Mouse (Mus musculus) cerebellum, adult 11-12 months (tissue): ENCODE measurements at regions not wholly inside any gene's neighbourhood (a gene's known extent, or its start where the extent isn't known, plus 50 kb on each side); places are given as distances from the start of the nearest gene placed in this dataset.

ENCODE experiments used
- DNase-seq: peaks from one replicate; pipeline ENCODE4 v3.0.0; 2022

GRCm38 (mm10) chr6:147833501-147833900, 213.6 kb upstream of the Far2 start:
- DNase-seq: no peak

GRCm38 (mm10) chr6:147838846-147839245, 208.2 kb upstream of the Far2 start:
- DNase-seq: no peak

- DNase-seq: no peak
Observed at GRCm38 (mm10) chr6:147849988-147850387, 197.1 kb upstream of the Far2 start.

- DNase-seq: no peak
Observed at GRCm38 (mm10) chr6:147861116-147861515, 185.9 kb upstream of the Far2 start.

GRCm38 (mm10) chr6:147871033-147871432, 176.0 kb upstream of the Far2 start:
- no peak for DNase-seq

GRCm38 (mm10) chr6:147873173-147873572, 173.9 kb upstream of the Far2 start:
- no peak for DNase-seq

GRCm38 (mm10) chr6:147878485-147878884, 168.6 kb upstream of the Far2 start:
- DNase-seq: no peak

- no peak for DNase-seq
Observed at GRCm38 (mm10) chr6:147885902-147886301, 161.2 kb upstream of the Far2 start.

GRCm38 (mm10) chr6:147919697-147920096, 127.4 kb upstream of the Far2 start:
- no peak for DNase-seq

- DNase-seq: no peak
Observed at GRCm38 (mm10) chr6:147921091-147921490, 126.0 kb upstream of the Far2 start.

GRCm38 (mm10) chr6:147922506-147922905, 124.6 kb upstream of the Far2 start:
- no peak for DNase-seq

GRCm38 (mm10) chr6:147923246-147923645, 123.8 kb upstream of the Far2 start:
- DNase-seq: no peak

- DNase-seq: no peak
Observed at GRCm38 (mm10) chr6:147928951-147929350, 118.1 kb upstream of the Far2 start.

GRCm38 (mm10) chr6:147944020-147944419, 103.0 kb upstream of the Far2 start:
- DNase-seq: no peak

GRCm38 (mm10) chr6:147944940-147945676, 102.0 kb upstream of the Far2 start:
- no peak for DNase-seq

- DNase-seq: no peak
Observed at GRCm38 (mm10) chr6:147947997-147948396, 99.1 kb upstream of the Far2 start.

GRCm38 (mm10) chr6:147951642-147952041, 95.4 kb upstream of the Far2 start:
- DNase-seq: no peak

GRCm38 (mm10) chr6:147953058-147953679, 93.9 kb upstream of the Far2 start:
- DNase-seq: no peak

GRCm38 (mm10) chr6:147953753-147954152, 93.3 kb upstream of the Far2 start:
- DNase-seq: no peak

- DNase-seq: no peak
Observed at GRCm38 (mm10) chr6:147954253-147954652, 92.8 kb upstream of the Far2 start.

GRCm38 (mm10) chr6:147954967-147955830, 91.9 kb upstream of the Far2 start:
- DNase-seq: no peak

GRCm38 (mm10) chr6:147964739-147965138, 82.3 kb upstream of the Far2 start:
- DNase-seq: no peak

GRCm38 (mm10) chr6:147970162-147970608, 76.9 kb upstream of the Far2 start:
- no peak for DNase-seq

GRCm38 (mm10) chr6:147972552-147972951, 74.5 kb upstream of the Far2 start:
- DNase-seq: no peak
